Mouse (Mus musculus) embryonic fibroblast, embryonic 13.5 days (primary cell): Measurements from ENCODE around the gene Ush1g.

ENCODE experiments used
- CTCF ChIP-seq: IDR thresholded peaks from 2 replicates; pipeline ENCODE4 v1.5.1; 2011; ENCODE audit warnings: mild to moderate bottlenecking, control low read depth, low read length, moderate library complexity, borderline replicate concordance; ENCODE audit not compliant: insufficient read depth
- POLR2A ChIP-seq: IDR thresholded peaks from 2 replicates; pipeline ENCODE4 v1.6.1; 2011; ENCODE audit warnings: low read depth, mild to moderate bottlenecking, control low read depth, low read length, moderate library complexity

DNA sequence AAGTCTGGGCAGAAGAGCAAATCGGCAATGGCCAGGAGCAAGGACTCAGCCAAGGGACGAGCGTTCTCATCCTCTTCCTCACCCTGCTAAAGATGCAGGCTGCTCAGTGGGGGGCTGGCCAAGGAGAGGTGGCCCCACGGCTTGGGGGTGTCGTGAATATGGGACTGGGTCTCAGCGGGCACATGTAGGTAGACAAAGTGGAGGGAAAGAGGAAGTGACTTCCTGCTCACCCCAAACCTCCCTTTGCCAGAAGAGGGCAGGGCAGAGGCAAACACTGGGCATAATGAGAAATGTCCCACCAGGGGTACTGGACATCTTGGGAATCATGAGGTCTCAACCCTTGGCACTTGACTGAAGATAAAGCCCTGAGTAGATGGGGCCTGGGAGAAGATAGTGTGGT lies 37.9 kb upstream of the Ush1g start:
- TF ChIP-seq CTCF (no peak), POLR2A (no peak)
